Mouse (Mus musculus) cerebellum, postnatal 4 days (tissue): ENCODE data around the gene Tnk2.

ENCODE experiments used
- DNase-seq, 2 experiments: peaks; one replicate each; pipeline ENCODE4 v3.0.0; 2022; ENCODE audit warnings: low spot score in 2 of 2, mixed read lengths in 1 of 2

The Tnk2 gene

DNA sequence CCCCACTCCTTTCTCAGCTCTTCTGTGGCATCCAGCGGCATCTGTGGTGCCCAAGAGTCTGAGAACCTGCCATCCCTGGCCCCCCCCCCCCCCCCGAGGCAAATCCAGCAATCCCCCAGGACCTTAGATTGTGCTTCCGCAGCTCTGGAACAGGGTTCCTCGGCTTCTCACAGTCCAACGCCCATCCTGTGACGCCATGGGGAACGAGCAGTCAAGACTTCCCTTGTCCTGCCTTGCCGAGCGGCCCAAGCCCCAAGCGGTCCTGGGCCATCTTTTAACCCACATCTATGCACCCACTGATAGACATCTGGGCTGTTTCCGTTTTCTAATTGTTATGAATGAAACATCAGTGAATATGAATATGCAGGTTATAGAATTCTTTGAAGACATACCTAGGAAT lies 68.5 kb downstream of the Tnk2 start:
- no peak for DNase-seq

DNA sequence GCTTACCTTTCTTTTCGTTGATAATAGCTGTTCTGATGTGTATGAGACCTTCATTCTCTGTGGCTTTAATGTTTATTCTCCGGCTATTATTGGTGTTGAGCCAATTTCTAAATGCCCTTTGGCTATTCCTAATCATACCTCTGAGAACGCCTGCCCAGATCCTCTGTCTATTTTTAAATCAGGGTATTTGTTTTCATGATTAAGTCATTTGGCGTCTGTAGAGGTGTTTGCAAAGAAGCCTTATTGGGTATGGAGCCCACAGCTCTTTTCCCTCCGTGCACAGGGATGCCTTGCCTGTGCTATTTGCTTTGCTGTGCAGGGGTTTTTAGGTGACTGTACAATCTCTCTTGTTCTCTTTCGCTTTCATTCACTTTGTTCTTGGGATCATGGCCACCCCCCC lies 69.9 kb downstream of the Tnk2 start:
- no peak for DNase-seq

DNA sequence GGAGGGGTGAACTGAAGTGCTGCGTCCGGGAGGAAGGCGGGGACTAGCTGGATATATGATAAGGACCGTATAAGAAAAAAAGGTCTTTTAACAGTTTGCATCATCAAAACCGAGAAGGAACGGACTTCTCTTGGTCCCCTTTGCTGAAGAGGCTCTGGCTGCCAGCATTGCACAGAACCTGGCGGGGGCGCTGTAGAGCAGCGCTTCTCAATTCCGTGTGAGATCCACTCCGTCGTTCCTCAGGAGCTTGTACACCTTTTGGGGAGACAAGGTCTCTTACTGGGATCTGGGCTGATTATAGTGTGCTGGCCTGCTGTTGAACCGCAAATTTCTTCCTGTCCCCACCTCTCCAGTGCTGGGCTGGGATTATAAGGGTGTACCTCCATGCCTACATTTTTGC lies 71.7 kb downstream of the Tnk2 start:
- DNase-seq: peak in 1 of 2 experiments; percentile 22

DNA sequence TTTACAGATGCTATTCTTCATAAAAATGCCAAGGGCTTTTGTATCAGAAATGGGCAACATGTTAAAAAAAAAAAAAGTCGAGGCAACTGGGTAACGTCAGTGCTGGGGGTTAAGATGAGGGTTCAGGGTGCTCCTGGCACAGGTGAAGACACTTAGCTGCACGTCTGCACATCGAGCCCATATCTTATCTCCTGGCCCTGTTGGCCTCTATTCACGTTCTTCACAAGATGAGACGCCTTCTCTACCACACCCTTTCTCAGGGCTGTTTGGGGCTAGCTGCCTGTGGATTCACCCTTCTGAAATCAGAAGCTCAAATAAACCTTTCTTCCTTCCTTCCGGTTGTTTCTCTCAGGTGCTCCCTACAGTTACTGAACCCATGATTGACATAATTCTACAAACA lies 79.5 kb downstream of the Tnk2 start:
- DNase-seq: no peak

DNA sequence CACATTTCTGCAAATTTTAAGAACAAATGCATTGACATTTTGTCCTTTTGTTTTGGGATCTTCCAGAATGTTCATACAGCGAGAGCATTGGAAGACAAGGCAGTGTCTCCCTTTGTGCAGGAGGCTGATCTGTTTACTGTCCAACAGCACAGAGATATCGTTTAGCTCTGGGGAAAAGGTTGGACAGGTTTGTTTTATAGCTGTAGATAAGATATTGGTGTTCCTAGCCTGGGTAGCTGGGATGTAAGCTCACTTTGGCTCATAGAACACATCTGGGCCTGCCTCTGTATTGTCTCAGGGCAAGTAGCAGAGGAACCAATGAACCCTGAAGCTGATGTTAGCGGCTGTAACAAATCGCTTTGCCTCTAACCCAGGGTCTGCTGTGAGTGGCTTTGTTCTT lies 80.1 kb downstream of the Tnk2 start:
- no peak for DNase-seq

DNA sequence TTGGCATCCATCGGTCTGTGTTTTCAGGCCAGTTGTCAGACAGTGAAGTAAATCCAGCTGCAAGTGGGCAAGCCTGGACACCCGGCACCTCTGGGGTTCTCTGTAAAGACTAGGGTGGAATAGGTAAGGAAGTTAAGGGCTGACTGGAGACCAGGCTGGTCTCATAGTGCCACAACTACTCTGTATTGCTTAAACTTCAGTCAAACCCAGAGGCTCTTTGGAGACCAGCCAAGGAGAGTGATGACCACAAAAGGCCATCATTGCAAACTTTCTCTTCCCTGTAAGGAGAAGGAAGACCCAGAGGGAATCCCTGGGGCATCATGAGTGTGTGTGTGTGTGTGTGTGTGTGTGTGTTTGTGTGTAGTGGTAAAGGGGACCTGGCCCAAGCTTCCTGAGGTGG lies 80.6 kb downstream of the Tnk2 start:
- DNase-seq: no peak

DNA sequence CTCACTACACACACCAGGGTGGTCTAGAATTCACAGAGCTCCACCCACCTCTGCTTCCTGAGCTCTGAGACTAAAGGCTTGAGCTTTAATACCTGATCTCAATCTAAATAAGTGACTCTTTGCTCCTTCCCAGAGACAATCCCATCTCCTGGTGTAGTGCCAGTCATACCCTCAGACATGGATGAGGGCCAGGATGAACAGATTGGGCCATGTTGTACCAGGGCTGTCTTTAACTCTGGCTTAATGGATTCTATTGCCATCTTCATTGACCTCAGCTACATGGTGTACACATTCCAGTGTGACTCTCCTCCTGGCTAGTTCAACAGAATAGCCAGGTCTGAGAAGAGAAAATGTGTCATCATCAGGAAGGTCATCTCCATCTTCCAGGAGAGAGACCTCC lies 82.8 kb downstream of the Tnk2 start:
- peak in 1 of 2 experiments; percentile 20 for DNase-seq

GRCm38 (mm10) chr16:32728240-32728639 lies 84.6 kb downstream of the Tnk2 start:
- no peak for DNase-seq

DNA sequence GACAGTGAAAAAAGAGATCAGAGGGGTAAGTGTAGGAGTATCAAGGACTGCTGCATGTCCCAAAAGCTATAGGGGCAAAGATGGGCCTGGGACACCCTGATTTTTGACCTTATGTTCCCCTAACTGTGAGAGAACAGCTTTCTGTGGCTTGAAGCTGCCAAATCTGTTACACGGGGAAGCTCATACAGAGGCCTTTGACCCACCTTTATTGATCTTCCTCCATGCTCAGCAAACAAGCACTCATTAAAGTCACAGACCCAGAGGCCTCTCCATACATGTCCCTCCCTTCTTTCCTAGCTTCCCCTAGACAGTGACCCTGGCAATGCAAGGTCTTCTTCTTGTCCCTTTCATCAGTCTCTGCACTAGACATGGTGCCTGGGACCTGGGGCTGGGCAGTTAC lies 85.1 kb downstream of the Tnk2 start:
- no peak for DNase-seq
